Mouse (Mus musculus) liver, postnatal 0 days (tissue): ENCODE data around the gene Kalrn.

Source experiments
- CTCF ChIP-seq: sonication (generic); IDR thresholded peaks from 2 replicates; pipeline ENCODE4 v1.5.1; 2016; ENCODE audit warnings: antibody characterized with exemption, low read depth
- EP300 ChIP-seq: IDR thresholded peaks from 2 replicates; pipeline ENCODE4 v1.6.1; 2016; ENCODE audit warnings: antibody characterized with exemption, low read depth, mild to moderate bottlenecking

DNA sequence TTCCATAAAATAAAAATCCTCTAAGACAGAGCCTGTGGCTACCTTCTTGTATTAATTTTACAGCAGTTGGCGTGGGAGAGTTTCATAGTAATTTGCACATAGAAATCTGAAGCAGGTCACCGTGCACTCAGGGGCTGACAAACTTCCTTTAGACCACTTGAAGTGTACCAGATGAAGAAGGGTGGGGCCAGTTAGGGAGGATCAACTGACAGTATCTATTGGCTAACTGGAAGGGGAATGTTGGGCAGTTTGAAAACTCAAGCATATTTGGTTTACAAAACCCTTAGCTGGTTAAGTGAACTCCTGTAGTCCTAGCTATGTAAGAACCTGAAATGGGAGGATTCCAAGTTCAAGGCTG lies 606.1 kb downstream of the Kalrn start:
- TF ChIP-seq CTCF (no peak), EP300 (no peak)
